Mouse (Mus musculus) forebrain, embryonic 14.5 days (tissue): ENCODE results near the gene Cxcl17. TPM values are rescaled to one million over a fixed set of nuclear protein-coding genes. Genes with fewer than 3 reads are reported as not detected.

Experiments used
- ATAC-seq: fragments of 200-750 bp; cut with Nextera tagmentation; 2 replicates; pipeline ENCODE4 v1.8.0; 2017; ENCODE audit warnings: mild to moderate bottlenecking, moderate library complexity
- DNase-seq: peaks from one replicate; pipeline ENCODE4 v3.0.0-alpha.2; 2015; ENCODE audit warnings: low spot score
- H3K27ac ChIP-seq: fragments of 300-500 bp; sonication (generic); 2 replicates; pipeline ENCODE4 v1.5.1; 2014; ENCODE audit warnings: low read depth, mild to moderate bottlenecking, control low read depth, low read length, moderate library complexity
- H3K27me3 ChIP-seq: fragments of 300-500 bp; sonication (generic); replicated peaks from 2 replicates; pipeline ENCODE4 v1.6.1; 2014; ENCODE audit warnings: low read length, control low read depth, mixed read lengths; ENCODE audit not compliant: control insufficient read depth, insufficient read depth
- H3K36me3 ChIP-seq: fragments of 300-500 bp; sonication (generic); 2 replicates; pipeline ENCODE4 v1.6.1; 2014; ENCODE audit warnings: low read length, control low read depth; ENCODE audit not compliant: control insufficient read depth, insufficient read depth
- H3K4me1 ChIP-seq: fragments of 300-500 bp; sonication (generic); 2 replicates; pipeline ENCODE4 v1.6.1; 2014; ENCODE audit warnings: antibody characterized with exemption, low read length, control low read depth; ENCODE audit not compliant: control insufficient read depth, insufficient read depth
- H3K4me2 ChIP-seq: fragments of 300-500 bp; sonication (generic); 2 replicates; pipeline ENCODE4 v1.6.1; 2014; ENCODE audit warnings: mild to moderate bottlenecking, control low read depth, low read length
- H3K4me3 ChIP-seq: fragments of 300-500 bp; sonication (generic); 2 replicates; pipeline ENCODE4 v1.5.1; 2014; ENCODE audit warnings: low read depth, low read length, control low read depth
- H3K9ac ChIP-seq: fragments of 300-500 bp; sonication (generic); 2 replicates; pipeline ENCODE4 v1.6.1; 2014; ENCODE audit warnings: mild to moderate bottlenecking, low read length, control low read depth, moderate library complexity
- H3K9me3 ChIP-seq: fragments of 300-500 bp; sonication (generic); replicated peaks from 2 replicates; pipeline ENCODE4 v1.6.1; 2016; ENCODE audit warnings: low read length, control low read depth, mixed read lengths; ENCODE audit not compliant: control insufficient read depth
- WGBS: fragments of 180-500 bp; shearing (Covaris S2); extraction: QIAGEN DNeasy Blood & Tissue Kit; methylation state at CpG from one replicate; pipeline ENCODE4 v1.1.7; 2014; 5-methylcytosine and 5-hydroxymethylcytosine counted together
- polyA plus RNA-seq: library from polyadenylated mRNA; unstranded; fragments of >200 nt; fragmentation: Nextera tagmentation; extraction: Ambion mirVana; gene quantifications from 2 replicates; pipeline ENCODE4 v1.2.1, GENCODE M21; 2014

Gene Cxcl17
- polyA plus RNA-seq, 1 experiment from 2014 or later = not detected

DNA sequence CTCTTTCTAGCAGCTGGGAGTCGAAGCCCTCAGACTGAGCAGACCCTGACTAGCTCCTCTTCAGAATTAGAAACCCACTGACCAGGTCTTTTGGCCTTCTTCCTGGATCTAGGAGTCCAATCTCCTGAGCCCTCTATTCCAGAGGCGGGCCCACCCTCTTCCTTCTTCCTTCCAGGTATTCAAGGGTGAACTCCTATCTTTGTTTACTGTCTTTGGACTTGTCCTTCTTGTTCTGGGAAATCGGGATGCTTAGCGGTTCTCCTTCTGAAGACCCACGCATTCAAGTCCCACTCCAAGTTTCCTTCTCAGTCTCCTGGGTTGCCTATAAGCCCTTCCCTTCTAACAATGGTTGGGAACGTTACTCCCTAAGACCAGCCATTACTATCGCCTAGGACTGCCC lies 23.8 kb downstream of the Cxcl17 start:
- Histone ChIP-seq H3K4me2 (no peak overlapping the region), H3K4me3 (no peak overlapping the region), H3K9ac (no peak overlapping the region), H3K4me1 (peaks cover 3% of the 10 kb centered on the region), H3K36me3 (peaks cover 47% of the 10 kb centered on the region), H3K9me3 (no peaks in the 10 kb centered on the region), H3K27me3 (no peaks in the 10 kb centered on the region), H3K27ac (no peak overlapping the region)
- DNase-seq (no peak), ATAC-seq (no peak)
- WGBS = 87% methylated on average over 7 of the region's 7 CpGs

DNA sequence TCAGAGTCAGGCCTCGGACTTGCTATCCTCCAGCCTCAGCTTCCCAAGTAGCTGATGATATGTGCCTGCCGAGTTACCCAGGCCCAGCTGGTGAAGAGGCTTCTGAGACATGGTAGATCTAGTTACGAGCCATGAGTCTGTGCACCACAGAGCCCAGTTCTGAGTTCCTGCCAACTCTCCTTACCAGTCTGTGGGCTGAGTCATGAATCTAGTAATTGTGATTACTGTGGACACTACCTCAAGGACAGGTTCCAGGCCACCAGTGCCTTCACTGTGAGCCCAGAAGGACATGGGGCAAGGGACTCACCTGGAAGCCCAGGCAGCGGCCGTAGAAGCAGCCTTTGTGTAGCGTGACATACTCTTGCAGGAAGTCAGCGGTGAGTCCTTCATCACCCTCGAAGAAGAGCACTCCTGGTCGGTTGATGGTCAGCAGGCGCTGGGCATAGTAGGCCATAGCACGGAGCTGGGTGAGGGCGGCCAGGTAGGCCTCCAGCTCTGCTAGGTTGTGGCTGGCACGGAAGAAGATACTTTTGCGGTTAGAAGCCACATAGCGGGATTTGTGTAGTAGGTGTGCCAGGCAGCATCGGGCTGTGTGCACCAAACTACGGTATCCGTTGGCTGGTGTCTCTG lies 24.8 kb downstream of the Cxcl17 start:
- Histone ChIP-seq H3K4me3 (no peak overlapping the region), H3K36me3 (peaks cover 57% of the 10 kb centered on the region), H3K27me3 (no peaks in the 10 kb centered on the region), H3K9ac (no peak overlapping the region), H3K4me1 (no peaks in the 10 kb centered on the region; the same call in 1 of the 2 replicates), H3K27ac (no peak overlapping the region), H3K4me2 (no peak overlapping the region), H3K9me3 (no peaks in the 10 kb centered on the region)
- DNase-seq (no peak), ATAC-seq (no peak)
- 96% methylated on average over 18 of the region's 18 CpGs for WGBS

DNA sequence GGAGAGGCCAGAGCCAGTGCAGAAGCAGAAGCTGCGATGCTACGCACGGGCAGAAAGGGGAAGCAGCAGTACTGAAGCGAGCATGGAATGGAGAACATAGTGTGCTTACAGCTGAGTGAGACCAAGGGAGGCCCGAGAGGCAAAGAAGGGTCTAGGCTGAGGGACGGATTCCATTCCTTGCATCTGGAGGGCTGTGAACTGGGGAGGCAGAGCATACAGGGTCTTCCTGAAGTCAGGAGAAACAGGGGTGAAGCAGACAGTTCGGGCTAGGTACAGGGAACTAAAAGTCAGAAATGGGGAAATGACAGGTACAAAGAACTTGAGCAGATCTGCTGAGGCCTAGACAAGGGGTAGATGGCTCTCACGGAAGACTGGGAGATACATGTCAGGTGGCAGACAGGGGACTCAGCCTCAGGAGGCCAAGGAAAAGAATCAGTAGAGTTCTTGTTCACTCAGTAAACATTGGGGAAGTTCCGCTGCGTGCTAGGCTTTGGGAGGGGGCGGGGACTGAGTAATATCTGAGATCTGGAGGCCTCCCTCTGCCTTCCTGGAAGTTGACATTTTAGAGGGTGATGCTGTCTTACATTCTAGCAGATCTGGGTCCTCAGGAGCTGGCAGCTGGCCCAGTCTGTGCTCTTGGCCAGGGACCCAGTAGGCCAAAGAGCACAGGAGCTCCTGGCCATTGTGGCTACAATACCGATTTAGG lies 26.7 kb downstream of the Cxcl17 start:
- H3K27me3 ChIP-seq = no peaks in the 10 kb centered on the region
- H3K4me2 ChIP-seq = no peak overlapping the region
- H3K4me1 ChIP-seq = no peaks in the 10 kb centered on the region
- H3K4me3 ChIP-seq = no peak overlapping the region
- H3K9ac ChIP-seq = no peak overlapping the region
- ATAC-seq (no peak), DNase-seq (peak; percentile 19)
- H3K36me3 ChIP-seq = peaks cover 74% of the 10 kb centered on the region
- WGBS = 82% methylated on average over 12 of the region's 12 CpGs
- H3K9me3 ChIP-seq = no peaks in the 10 kb centered on the region
- no peak overlapping the region for H3K27ac ChIP-seq

DNA sequence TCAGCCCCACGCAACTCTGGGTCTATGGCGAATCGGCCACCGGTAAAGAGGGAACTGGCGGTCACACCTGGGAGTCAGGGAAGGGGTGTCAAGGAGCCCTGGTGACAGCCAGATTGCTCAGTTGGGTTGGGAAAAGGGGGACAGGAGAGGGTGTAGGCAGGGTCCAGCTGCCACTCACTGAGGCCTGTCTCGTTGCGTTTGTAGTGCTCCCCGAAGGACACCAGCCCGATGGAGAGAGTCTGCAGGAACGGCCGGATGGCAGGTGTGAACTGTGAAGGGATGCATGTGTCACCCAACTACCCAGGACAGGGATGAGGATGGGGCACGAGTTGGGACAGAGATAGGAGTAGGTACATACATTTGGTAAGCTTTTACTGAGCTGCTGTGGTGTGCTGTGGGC lies 27.4 kb downstream of the Cxcl17 start:
- Histone ChIP-seq H3K36me3 (peaks cover 81% of the 10 kb centered on the region), H3K9ac (no peak overlapping the region), H3K4me1 (no peaks in the 10 kb centered on the region), H3K27ac (no peak overlapping the region), H3K4me2 (no peak overlapping the region), H3K27me3 (0 out of 2 replicates have a peak, but pooled peaks cover 4% of the 10 kb centered on the region), H3K4me3 (no peak overlapping the region), H3K9me3 (no peaks in the 10 kb centered on the region)
- 91% methylated on average over 12 of the region's 12 CpGs for WGBS
- ATAC-seq (no peak), DNase-seq (no peak)

DNA sequence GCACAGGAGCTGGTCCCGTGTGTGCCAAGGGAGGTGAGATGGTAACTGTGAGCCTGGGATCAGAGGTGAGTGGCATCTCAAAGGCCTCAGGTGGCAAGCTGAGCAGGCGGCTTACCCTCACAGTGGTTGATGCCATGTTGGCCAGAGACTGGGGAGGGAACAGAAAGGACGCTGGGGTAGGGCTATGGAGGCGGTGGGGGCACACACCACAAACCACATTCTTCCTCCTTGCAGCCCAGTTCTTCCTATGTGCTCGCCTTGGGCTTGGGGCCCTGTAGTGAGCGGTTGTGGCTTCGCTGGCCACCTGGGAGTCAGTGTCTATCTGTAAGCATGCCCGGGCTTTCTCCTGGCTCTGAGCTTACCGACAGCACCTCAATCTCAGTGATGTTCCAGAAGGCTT lies 27.9 kb downstream of the Cxcl17 start:
- 87% methylated on average over 9 of the region's 9 CpGs for WGBS
- ATAC-seq (no peak), DNase-seq (no peak)
- H3K36me3 ChIP-seq = peaks cover 82% of the 10 kb centered on the region
- H3K4me2 ChIP-seq = no peak overlapping the region
- no peak overlapping the region for H3K27ac ChIP-seq
- H3K4me1 ChIP-seq = no peaks in the 10 kb centered on the region; the same call in 1 of the 2 replicates
- H3K27me3 ChIP-seq = 0 out of 2 replicates have a peak, but pooled peaks cover 4% of the 10 kb centered on the region
- no peak overlapping the region for H3K4me3 ChIP-seq
- no peaks in the 10 kb centered on the region for H3K9me3 ChIP-seq
- H3K9ac ChIP-seq = no peak overlapping the region

DNA sequence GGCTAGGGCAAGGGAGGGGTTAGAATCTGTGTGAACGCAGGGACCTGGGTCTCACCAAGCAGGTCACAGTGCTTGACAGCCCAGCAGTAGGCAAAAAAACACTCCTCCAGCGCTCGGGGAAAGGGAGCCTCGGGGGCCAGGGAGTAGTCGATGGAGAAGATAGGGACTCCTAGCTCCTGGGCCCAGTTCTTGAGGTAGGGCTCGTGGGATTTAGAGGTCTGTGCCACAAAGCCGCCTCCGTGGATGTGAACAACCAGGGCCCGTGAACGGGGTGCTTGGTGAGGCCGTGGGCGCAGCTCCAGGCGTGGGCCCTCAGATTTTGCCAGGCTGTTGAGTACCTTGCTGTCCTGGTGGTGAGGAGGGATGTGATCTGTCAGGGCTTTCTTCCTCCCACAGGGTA lies 28.4 kb downstream of the Cxcl17 start:
- ATAC-seq (no peak), DNase-seq (no peak)
- no peak overlapping the region for H3K9ac ChIP-seq
- no peak overlapping the region for H3K4me2 ChIP-seq
- H3K36me3 ChIP-seq = peaks cover 82% of the 10 kb centered on the region
- no peak overlapping the region for H3K27ac ChIP-seq
- no peak overlapping the region for H3K4me3 ChIP-seq
- no peaks in the 10 kb centered on the region; the same call in 1 of the 2 replicates for H3K4me1 ChIP-seq
- no peaks in the 10 kb centered on the region for H3K9me3 ChIP-seq
- 89% methylated on average over 13 of the region's 13 CpGs for WGBS
- H3K27me3 ChIP-seq = 0 out of 2 replicates have a peak, but pooled peaks cover 4% of the 10 kb centered on the region

DNA sequence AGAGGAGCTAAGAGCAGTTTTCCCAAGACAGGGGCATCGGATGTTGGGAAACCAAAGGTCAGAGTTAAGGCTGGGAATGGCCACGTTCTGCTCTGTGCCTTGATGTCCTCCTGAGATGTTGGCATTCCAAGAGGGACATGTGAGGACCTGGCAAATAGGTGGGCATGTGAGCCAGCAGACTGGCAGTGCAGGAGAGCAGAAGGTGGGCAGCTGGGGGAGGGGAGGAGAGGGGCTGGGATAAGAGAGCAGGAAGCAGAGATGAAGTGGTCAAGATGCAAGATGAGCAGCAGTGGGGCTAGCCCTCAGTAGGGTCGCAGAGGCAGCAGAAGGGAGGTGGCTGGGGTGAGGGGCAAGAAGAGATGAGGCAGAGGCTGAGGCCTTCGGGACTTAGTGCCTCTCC lies 28.8 kb downstream of the Cxcl17 start:
- Histone ChIP-seq H3K4me3 (no peak overlapping the region), H3K27me3 (0 out of 2 replicates have a peak, but pooled peaks cover 4% of the 10 kb centered on the region), H3K27ac (no peak overlapping the region), H3K9me3 (no peaks in the 10 kb centered on the region), H3K4me2 (no peak overlapping the region), H3K36me3 (peaks cover 82% of the 10 kb centered on the region), H3K4me1 (no peaks in the 10 kb centered on the region; the same call in 1 of the 2 replicates), H3K9ac (no peak overlapping the region)
- 81% methylated on average over 4 of the region's 4 CpGs for WGBS
- DNase-seq (no peak), ATAC-seq (no peak)

DNA sequence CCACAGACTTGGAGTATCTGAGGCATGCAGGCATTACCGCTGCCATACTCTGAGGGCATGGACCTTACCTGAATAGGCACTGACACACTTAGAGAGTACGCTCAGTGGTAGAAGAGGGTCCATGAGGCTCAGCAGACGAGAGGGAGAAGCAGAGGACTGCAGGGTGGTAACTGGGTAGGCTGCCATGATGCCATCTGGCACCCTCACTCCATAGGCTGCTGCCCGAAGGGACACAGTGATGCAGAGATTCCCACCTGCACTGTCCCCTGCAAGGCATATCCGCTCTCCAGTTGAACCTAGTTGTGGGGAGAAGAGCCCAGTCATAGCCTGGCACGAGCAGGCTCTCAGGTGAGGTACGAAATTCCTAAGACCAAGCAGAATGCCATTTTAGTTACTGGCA lies 29.3 kb downstream of the Cxcl17 start:
- Histone ChIP-seq H3K9ac (no peak overlapping the region), H3K27me3 (0 out of 2 replicates have a peak, but pooled peaks cover 4% of the 10 kb centered on the region), H3K4me3 (no peak overlapping the region), H3K9me3 (no peaks in the 10 kb centered on the region), H3K4me1 (no peaks in the 10 kb centered on the region; the same call in 1 of the 2 replicates), H3K36me3 (peaks cover 78% of the 10 kb centered on the region), H3K27ac (no peak overlapping the region), H3K4me2 (no peak overlapping the region)
- 92% methylated on average over 7 of the region's 7 CpGs for WGBS
- DNase-seq (no peak), ATAC-seq (no peak)

DNA sequence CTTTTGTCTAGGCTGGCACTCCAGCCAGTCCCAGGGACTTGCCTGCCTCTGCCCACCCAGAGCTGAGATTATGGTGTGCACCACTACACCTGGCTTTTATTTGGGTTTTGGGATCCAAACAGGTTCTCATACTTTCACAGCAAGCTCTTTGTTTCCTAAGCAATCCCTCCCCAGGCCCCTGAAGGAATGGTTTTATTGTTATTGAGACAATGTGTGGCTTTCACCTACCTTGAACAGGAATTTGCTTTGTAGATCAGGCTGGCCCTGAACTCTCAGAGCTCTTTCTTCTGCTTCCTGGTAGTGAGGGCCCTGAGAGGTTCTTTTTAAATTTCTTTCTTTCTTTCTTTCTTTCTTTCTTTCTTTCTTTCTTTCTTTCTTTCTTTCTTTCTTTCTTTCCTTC lies 30.1 kb downstream of the Cxcl17 start:
- no peak overlapping the region for H3K4me3 ChIP-seq
- no peak overlapping the region for H3K9ac ChIP-seq
- H3K4me2 ChIP-seq = no peak overlapping the region
- 0 out of 2 replicates have a peak, but pooled peaks cover 4% of the 10 kb centered on the region for H3K27me3 ChIP-seq
- H3K9me3 ChIP-seq = no peaks in the 10 kb centered on the region
- ATAC-seq (no peak), DNase-seq (no peak)
- H3K4me1 ChIP-seq = no peaks in the 10 kb centered on the region; the same call in 1 of the 2 replicates
- peaks cover 70% of the 10 kb centered on the region for H3K36me3 ChIP-seq
- no peak overlapping the region for H3K27ac ChIP-seq
